Mouse (Mus musculus): ENCODE data around the gene Dnmbp.

The Dnmbp gene

DNA sequence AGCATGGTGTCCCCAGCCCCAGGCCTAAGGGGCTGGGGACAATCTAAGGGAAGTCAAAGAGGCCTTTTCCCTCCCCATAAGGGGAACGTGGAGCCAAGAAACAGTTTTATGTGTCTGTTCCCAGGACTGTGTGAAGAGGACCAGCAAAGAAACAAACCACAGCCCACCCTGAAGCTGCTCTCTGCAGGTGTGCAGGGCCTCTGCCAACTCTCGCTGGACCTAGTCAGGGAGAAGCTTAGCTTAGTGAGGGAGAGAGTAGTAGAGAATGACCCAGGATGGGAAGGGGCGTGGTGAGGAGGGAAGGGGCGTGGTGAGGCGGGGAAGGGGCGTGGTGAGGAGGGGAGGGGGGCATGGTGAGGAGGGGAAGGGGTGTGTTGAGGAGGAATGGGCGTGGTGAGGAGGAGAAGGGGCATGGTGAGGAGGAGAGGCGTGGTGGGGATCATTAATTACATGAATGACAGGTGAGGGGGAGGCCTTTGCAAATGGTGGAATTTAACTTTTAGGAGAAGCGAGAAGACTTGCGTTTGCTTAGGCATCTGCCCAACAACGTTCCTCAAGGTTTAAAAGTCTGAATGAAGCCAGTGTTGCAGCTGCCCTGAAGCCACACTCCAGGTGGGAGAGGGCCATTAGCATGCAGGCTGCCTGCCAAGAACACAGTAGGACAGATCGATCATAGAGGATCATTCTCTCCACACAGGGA, 9.3 kb upstream of the Dnmbp start:
- no peak for DNase-seq (ENCODE audit: low read depth, low spot score)

DNA sequence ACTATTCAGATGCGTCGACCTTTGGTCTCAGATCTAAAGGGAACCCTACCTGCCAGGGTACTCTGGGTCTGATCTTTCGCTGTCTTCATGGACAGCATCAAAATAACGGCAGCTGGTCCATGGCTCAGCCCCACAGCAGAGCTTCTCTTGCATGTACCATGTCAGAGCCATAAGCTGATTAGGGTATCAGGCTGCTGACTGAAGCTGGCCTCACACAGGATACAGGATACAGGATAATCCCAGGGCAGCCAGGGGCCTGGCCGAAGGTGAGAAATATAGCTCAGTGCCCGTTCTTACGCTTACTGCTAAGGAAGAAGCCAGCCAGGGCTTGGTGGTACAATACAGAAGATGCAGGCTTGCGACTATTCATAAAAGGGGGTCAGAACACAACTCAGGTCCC, 4.6 kb upstream of the Dnmbp start:
- no peak for DNase-seq (ENCODE audit: low read depth, low spot score)

DNA sequence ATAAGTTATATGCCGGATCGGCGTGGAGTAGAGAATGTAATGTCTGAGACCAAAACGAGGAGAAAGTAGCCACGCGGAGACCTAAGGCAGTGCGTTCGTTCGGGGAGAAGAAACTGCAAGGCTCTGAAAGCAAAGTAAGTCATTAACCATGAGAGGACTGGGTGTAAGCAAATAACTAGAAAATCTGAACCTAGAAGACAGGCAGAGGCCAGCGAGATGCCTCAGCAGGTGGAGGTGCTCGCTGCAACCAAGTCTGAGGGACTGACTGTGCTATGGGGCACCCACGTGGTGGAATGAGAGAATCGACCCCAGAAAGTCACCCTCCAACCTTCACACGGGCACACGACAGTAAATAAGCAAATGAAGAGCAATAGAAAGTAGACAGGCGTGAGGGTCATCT, 3.1 kb upstream of the Dnmbp start:
- DNase-seq (ENCODE audit: low read depth, low spot score) = no peak

GRCm38 (mm10) chr19:43939171-43939768, 721 bp downstream of the Dnmbp start:
- DNase-seq (ENCODE audit: low read depth, low spot score) = no peak

GRCm38 (mm10) chr19:43938355-43938754, 1.6 kb downstream of the Dnmbp start:
- no peak for DNase-seq (ENCODE audit: low read depth, low spot score)

- no peak for DNase-seq (ENCODE audit: low read depth, low spot score)
Measured at GRCm38 (mm10) chr19:43930926-43931325, 9.1 kb downstream of the Dnmbp start.

- no peak for DNase-seq (ENCODE audit: low read depth, low spot score)
Measured at GRCm38 (mm10) chr19:43930366-43930765, 9.6 kb downstream of the Dnmbp start.

GRCm38 (mm10) chr19:43929869-43930268, 10.1 kb downstream of the Dnmbp start:
- no peak for DNase-seq (ENCODE audit: low read depth, low spot score)

- no peak for DNase-seq (ENCODE audit: low read depth, low spot score)
Measured at GRCm38 (mm10) chr19:43927967-43928366, 12.0 kb downstream of the Dnmbp start.

GRCm38 (mm10) chr19:43927057-43927456, 12.9 kb downstream of the Dnmbp start:
- DNase-seq (ENCODE audit: low read depth, low spot score) = no peak

DNA sequence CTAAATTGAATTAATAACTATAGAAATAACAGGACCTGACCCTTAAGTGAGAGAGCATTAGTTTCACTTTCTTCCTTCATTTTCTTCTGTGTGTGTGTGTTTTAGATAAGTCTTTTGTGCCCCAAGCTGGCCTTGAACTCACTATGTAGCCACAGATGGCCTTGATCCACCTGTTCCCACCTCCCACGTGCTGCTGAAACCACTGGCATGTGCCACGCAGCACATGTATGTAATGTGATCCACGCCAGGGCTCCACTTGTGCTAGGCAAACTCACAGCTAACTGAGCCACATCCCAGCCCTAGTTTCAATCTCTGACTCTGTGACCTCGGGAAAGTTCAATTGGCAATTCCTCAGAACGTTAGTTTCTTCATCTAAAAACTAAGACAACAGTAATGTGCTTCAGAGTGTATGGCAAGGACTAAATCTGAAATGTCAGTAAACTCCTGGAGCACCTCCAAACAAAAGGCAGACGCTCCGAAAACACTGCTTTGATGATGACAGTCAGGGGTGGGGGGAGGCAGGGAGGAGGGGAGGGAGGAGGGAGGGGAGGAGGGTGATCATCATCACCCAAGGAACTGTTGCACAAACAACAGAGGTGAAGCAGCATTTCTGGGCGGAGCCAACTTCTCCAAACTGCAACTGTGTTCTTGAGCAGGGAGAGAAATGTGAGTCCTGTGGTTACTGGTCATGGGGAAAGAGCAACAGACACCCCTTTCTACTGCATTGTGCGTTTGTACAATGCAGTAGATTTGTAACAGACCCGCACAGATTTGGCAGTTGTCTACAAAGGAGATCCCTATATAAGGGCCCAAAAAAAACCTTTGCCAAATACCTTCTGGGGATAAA, 13.6 kb downstream of the Dnmbp start:
- DNase-seq (ENCODE audit: low read depth, low spot score) = no peak

GRCm38 (mm10) chr19:43924361-43924760, 15.6 kb downstream of the Dnmbp start:
- no peak for DNase-seq (ENCODE audit: low read depth, low spot score)

GRCm38 (mm10) chr19:43922963-43923362, 17.0 kb downstream of the Dnmbp start:
- DNase-seq (ENCODE audit: low read depth, low spot score) = no peak

DNA sequence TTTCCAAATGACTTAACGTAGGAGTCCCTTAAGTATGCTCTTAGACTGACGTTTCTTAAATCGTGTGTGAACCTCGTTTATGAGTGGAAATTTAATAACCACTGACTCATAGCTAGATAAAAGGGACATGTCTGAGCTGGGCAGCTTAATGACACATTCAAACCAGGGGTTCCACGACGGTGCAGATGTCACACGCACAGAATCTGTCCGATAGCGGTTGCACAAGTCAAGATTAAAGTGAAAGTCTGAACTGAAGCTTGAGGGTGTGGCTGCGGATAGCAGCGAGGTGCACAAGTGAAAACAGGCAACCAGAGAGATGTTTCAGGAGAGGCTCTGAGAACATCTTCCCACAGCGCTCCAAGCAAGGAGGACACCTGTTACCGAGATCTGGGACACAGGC, 18.6 kb downstream of the Dnmbp start:
- no peak for DNase-seq (ENCODE audit: low read depth, low spot score)

DNA sequence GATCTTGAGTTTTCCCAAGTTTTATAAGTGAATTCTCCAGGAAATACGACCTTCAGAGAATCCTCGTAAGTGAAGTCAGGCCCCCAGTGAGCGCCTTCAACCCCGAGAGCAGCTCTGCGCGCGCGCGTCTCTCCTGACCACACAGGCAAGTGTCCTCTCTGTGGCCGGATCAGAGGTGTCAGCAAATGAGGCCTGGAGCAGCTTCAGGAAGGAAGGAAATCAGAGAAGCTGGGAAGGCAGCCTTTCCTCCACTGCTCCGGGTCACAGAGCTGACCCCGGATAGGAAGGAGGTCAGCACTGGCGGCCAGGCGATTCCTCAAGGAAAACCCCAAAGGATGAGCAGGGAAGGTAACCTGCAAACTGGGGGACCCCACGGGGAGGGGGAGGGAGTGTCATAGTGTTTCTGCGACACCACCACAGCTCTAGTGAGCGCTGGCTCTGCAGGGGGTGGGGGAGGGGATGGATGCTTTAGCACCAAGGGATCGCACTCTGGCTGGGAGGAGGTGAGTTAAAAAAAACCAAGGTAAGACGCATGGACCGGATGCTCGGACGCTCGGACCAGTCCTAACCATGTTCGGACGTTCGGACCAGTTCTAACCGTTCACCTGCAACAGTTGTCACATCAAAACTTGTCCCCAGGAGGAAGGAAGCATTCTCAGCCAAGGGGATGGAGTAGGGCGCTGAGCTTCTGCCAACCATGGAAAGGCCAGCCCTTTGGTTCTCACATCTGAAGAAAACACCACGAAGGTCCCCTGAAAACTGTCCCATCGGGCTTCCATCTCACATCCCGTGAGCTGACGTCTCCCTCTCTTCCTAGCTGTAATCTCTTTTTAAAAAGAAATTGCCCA, 19.3 kb downstream of the Dnmbp start:
- DNase-seq (ENCODE audit: low read depth, low spot score) = no peak

DNA sequence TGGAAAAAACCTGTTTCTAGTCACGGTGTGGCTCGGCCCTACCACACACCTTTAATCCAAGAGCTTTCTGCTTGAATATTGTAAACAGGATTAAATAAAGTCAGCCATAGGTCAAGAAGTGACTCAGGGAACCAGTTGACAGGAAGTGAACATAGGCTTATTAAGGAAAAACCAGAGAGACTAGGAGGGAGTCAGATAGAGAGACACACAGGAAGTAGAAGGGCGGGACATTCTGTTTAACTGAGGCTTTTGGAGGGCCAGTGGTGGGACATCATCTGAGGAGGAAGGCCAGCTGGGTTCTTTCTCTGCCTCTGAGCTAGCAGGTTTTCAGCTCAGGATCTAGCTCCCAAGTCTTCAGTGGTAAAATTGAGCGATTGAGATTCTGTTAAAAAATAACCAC, 20.1 kb downstream of the Dnmbp start:
- no peak for DNase-seq (ENCODE audit: low read depth, low spot score)

DNA sequence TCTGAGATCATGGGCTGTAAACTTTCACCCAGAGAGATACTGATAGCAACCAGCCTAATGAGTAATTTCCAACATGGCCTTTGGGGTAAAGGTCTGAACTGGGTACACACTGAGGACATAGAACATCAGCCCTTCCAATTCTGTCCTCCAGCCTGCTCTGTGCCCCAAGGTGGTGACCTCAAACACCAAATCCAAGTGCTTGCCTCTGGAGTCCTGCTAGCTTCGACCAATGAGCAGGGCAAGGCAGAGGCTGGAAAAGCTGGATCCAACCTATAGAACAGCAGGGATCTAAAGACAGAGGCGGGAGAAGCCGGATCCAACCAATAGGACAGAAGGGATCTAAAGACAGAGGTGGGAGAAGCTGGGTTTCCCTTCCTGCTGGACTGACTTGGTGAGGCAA, 21.2 kb downstream of the Dnmbp start:
- DNase-seq (ENCODE audit: low read depth, low spot score) = no peak

DNA sequence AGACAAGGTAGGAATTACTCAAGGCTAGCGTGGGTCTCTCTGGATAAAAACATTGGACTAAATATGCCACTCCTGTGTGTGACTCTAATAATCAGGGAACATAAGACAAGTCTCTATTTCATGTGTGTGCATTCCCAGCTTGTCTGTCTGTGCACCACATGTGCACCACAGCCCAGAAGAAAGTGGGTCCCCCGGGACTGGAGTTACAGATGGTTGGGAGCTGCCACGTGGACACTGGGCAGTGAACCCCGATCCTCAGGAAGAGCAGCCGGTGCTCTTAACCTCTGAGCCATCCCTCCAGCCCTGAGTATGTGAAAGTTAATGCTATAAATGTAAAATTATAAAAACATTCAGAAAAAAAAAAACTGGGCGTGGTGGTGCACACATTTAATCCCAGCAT, 22.2 kb downstream of the Dnmbp start:
- DNase-seq (ENCODE audit: low read depth, low spot score) = no peak

GRCm38 (mm10) chr19:43917406-43917691, 22.6 kb downstream of the Dnmbp start:
- no peak for DNase-seq (ENCODE audit: low read depth, low spot score)

DNA sequence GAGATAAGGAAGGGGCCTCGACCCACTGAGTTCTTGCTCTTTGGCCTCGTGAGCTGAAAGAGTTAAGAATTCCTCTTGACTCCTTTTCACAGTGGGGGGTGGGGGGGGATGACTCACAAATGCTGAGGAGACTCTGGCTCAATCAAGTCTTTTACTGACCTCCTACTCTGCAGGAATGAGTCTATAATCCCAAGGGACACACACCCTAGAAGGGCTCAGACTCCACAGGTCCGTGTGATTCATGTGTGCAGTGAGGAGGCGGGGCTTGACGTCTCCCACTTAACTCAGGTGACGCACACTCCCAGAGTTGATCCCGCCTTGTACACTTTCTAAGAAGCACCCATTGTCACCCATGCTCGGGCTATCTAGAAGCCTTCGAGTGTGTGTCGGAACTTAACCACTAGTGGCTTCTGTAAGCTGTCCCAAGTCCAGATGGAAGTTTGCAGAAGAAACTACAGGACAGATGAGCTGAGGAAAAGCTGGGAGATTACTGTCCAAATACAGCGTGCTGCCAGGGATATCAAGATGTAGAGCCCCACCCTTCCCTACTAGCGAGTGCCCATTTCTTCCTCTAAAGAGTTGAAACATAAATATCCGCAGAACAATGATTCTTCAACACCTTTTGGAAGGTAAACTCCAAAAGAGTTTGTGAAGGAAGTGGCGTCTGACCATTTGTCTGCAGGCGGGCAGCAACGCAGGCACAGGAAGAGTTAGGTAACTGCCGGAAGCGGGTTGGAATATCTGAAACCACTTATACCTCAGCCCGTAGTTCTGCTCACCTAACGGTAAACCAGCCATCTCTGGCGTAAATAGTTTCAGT, 23.2 kb downstream of the Dnmbp start:
- DNase-seq (ENCODE audit: low read depth, low spot score) = no peak

GRCm38 (mm10) chr19:43915431-43915830, 24.6 kb downstream of the Dnmbp start:
- no peak for DNase-seq (ENCODE audit: low read depth, low spot score)

Data from embryo, embryonic 11.5 days (tissue).